Mouse (Mus musculus): ENCODE measurements around the gene Itm2a.

- TF ChIP-seq POLR2A (IDR thresholded peaks at IDR 0.05; ENCODE audit: insufficient read length, low read depth), result no peak
- no peak for TF ChIP-seq TCF12 (IDR thresholded peaks at IDR 0.05; ENCODE audit: insufficient read depth, poor library complexity, severe bottlenecking)
- TF ChIP-seq MAX (IDR thresholded peaks at IDR 0.05; ENCODE audit: low read depth), result no peak
- no peak for TF ChIP-seq MYOG (IDR thresholded peaks at IDR 0.05; ENCODE audit: control insufficient read depth in 1 of 3, insufficient read depth in 1 of 3, insufficient read length in 2 of 3, low read depth in 2 of 3)
- TF ChIP-seq E2F4 (IDR thresholded peaks at IDR 0.05; ENCODE audit: insufficient read depth), result no peak
Measured at GRCm38 (mm10) chrX:107417345-107417744, 14.2 kb upstream of the Itm2a start.

Data from myocyte (in vitro differentiated cells).